Mouse (Mus musculus): ENCODE measurements around the gene Acaa1b. TPM values are rescaled to one million over a fixed set of nuclear protein-coding genes. Genes with fewer than 3 reads are reported as not detected.

Acaa1b gene
- polyA plus RNA-seq, 1 experiment: 0.92 TPM

DNA sequence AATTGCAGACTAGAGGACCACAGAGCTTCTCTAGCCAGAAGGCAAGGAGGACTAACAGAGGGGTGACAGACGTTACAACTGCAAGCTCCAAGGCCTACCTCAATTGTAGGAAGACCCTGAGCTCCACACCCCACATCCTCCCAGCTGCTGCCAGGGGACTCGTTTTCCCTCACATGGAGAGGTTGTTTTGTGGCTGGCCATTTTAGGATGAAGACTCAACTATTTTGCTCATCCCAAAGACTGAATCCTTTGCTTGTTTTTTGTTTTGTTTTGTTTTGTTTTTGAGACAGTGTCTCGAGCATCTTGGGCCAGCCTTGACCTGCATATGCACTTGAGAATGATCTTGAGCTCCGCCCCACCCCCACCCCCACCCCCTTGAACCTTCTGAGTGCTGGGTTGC lies 2.0 kb upstream of the Acaa1b start, which contains the start of gene Gm47289:
TSS of gene Gm47289 (plus strand) at position 301 of the 400 bp plus-strand sequence.
- no peak within 1 kb of the TSS for H3K4me3 ChIP-seq (ENCODE audit: extremely low read depth, insufficient read depth, insufficient read length)
- 52% methylated on average over 4 of the region's 4 CpGs for WGBS

DNA sequence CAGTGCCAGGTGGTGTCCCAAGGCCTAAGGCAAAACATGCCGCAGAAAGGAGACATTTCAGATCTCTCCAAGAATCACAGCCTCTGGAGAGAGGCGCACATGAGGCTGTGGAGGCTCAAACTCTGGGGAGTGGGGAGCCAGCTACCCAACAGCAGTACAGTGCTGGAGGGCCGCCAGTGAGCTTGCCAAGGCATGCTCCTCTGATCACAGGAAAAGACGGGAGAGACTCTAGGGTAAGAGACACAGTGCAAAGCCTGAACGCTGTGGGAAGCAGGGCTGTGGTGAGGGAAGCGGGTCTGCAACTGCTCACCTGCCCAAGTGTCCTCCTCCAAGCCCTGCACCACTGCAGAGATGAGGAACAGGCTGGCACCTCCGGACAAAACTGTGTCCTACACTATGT lies 1.1 kb downstream of the Acaa1b start:
- H3K36me3 ChIP-seq (ENCODE audit: control insufficient read depth, insufficient read depth, low read length): no peaks in the 10 kb centered on the region
- H3K4me1 ChIP-seq (ENCODE audit: control insufficient read depth, insufficient read depth, insufficient read length): peaks cover 2% of the 10 kb centered on the region; the same call in 1 of the 2 replicates
- no peak for DNase-seq (ENCODE audit: low read depth in 1 of 2, low spot score in 2 of 2)
- H3K4me3 ChIP-seq (ENCODE audit: extremely low read depth, insufficient read depth, insufficient read length): no peak overlapping the region
- 51% methylated on average over 7 of the region's 7 CpGs for WGBS
- H3K27ac ChIP-seq (ENCODE audit: insufficient read depth, low read length): no peak overlapping the region
- TF ChIP-seq POLR2A (IDR thresholded peaks at IDR 0.05; ENCODE audit: low read depth, low read length) (no peak), CTCF (IDR thresholded peaks at IDR 0.05; ENCODE audit: extremely low read depth, insufficient read depth, insufficient read length, insufficient replicate concordance) (no peak)
- peaks cover 7% of the 10 kb centered on the region for H3K27me3 ChIP-seq (ENCODE audit: control insufficient read depth, insufficient read depth, low read length)

More for the DNA sequence above, 2.0 kb upstream of the Acaa1b start, which contains the start of gene Gm47289:
- Histone ChIP-seq H3K27ac (ENCODE audit: insufficient read depth, low read length) (no peak within 1 kb of the TSS), H3K36me3 (ENCODE audit: control insufficient read depth, insufficient read depth, low read length) (no peaks in the 10 kb centered on the region), H3K4me1 (ENCODE audit: control insufficient read depth, insufficient read depth, insufficient read length) (peaks cover 2% of the 10 kb centered on the region; the same call in 1 of the 2 replicates), H3K27me3 (ENCODE audit: control insufficient read depth, insufficient read depth, low read length) (peaks cover 7% of the 10 kb centered on the region)
- DNase-seq (ENCODE audit: low read depth in 1 of 2, low spot score in 2 of 2): no peak
- TF ChIP-seq CTCF (IDR thresholded peaks at IDR 0.05; ENCODE audit: extremely low read depth, insufficient read depth, insufficient read length, insufficient replicate concordance): no peak
- TF ChIP-seq POLR2A (IDR thresholded peaks at IDR 0.05; ENCODE audit: low read depth, low read length): no peak

- Histone ChIP-seq H3K4me1 (ENCODE audit: control insufficient read depth, insufficient read depth, insufficient read length) (peaks cover 2% of the 10 kb centered on the region; the same call in 1 of the 2 replicates), H3K27ac (ENCODE audit: insufficient read depth, low read length) (no peak overlapping the region), H3K27me3 (ENCODE audit: control insufficient read depth, insufficient read depth, low read length) (peaks cover 7% of the 10 kb centered on the region), H3K36me3 (ENCODE audit: control insufficient read depth, insufficient read depth, low read length) (no peaks in the 10 kb centered on the region), H3K4me3 (ENCODE audit: extremely low read depth, insufficient read depth, insufficient read length) (no peak overlapping the region)
- no peak for DNase-seq (ENCODE audit: low read depth in 1 of 2, low spot score in 2 of 2)
- TF ChIP-seq CTCF (IDR thresholded peaks at IDR 0.05; ENCODE audit: extremely low read depth, insufficient read depth, insufficient read length, insufficient replicate concordance) (no peak), POLR2A (IDR thresholded peaks at IDR 0.05; ENCODE audit: low read depth, low read length) (no peak)
- WGBS: 87% methylated on average over 8 of the region's 8 CpGs
Measured at GRCm38 (mm10) chr9:119155416-119155815, 1.5 kb downstream of the Acaa1b start.

GRCm38 (mm10) chr9:119151751-119152150 lies 5.1 kb downstream of the Acaa1b start:
- no peak for DNase-seq (ENCODE audit: low read depth in 1 of 2, low spot score in 2 of 2)
- TF ChIP-seq POLR2A (IDR thresholded peaks at IDR 0.05; ENCODE audit: low read depth, low read length): no peak
- H3K4me3 ChIP-seq (ENCODE audit: extremely low read depth, insufficient read depth, insufficient read length): no peak overlapping the region
- WGBS: 84% methylated on average over 2 of the region's 2 CpGs
- no peak overlapping the region for H3K27ac ChIP-seq (ENCODE audit: insufficient read depth, low read length)
- peaks cover 2% of the 10 kb centered on the region; the same call in 1 of the 2 replicates for H3K27me3 ChIP-seq (ENCODE audit: control insufficient read depth, insufficient read depth, low read length)
- H3K36me3 ChIP-seq (ENCODE audit: control insufficient read depth, insufficient read depth, low read length): no peaks in the 10 kb centered on the region
- peaks cover 1% of the 10 kb centered on the region; the same call in 1 of the 2 replicates for H3K4me1 ChIP-seq (ENCODE audit: control insufficient read depth, insufficient read depth, insufficient read length)

DNA sequence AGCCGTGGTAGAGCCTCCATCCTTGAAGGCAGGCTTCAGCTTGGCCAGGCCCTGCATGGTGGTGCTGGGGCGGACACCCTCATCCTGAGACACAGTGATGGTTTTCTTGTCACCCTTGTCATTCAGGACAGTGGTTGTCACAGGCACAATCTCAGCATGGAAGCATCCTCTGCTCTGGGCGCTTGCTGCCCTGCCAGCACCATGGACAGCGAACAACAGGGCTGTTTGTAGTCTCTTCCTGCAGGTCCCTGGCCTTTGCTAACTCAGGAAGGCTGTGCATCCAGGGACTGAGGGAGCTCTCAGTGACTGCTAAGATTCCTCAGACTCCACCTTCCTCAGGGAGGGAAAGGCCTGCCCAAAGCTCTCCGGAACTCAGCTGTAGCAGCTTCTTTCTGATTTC lies 7.3 kb downstream of the Acaa1b start:
- no peak overlapping the region for H3K4me3 ChIP-seq (ENCODE audit: extremely low read depth, insufficient read depth, insufficient read length)
- H3K27ac ChIP-seq (ENCODE audit: insufficient read depth, low read length): no peak overlapping the region
- no peaks in the 10 kb centered on the region for H3K27me3 ChIP-seq (ENCODE audit: control insufficient read depth, insufficient read depth, low read length)
- H3K36me3 ChIP-seq (ENCODE audit: control insufficient read depth, insufficient read depth, low read length): no peaks in the 10 kb centered on the region
- WGBS: 37% methylated on average over 5 of the region's 5 CpGs
- no peaks in the 10 kb centered on the region for H3K4me1 ChIP-seq (ENCODE audit: control insufficient read depth, insufficient read depth, insufficient read length)
- TF ChIP-seq CTCF (IDR thresholded peaks at IDR 0.05; ENCODE audit: extremely low read depth, insufficient read depth, insufficient read length, insufficient replicate concordance): no peak
- TF ChIP-seq POLR2A (IDR thresholded peaks at IDR 0.05; ENCODE audit: low read depth, low read length): no peak
- no peak for DNase-seq (ENCODE audit: low read depth in 1 of 2, low spot score in 2 of 2)

- Histone ChIP-seq H3K4me1 (ENCODE audit: control insufficient read depth, insufficient read depth, insufficient read length) (no peaks in the 10 kb centered on the region), H3K36me3 (ENCODE audit: control insufficient read depth, insufficient read depth, low read length) (no peaks in the 10 kb centered on the region), H3K27me3 (ENCODE audit: control insufficient read depth, insufficient read depth, low read length) (no peaks in the 10 kb centered on the region), H3K4me3 (ENCODE audit: extremely low read depth, insufficient read depth, insufficient read length) (no peak overlapping the region), H3K27ac (ENCODE audit: insufficient read depth, low read length) (no peak overlapping the region)
- no peak for TF ChIP-seq CTCF (IDR thresholded peaks at IDR 0.05; ENCODE audit: extremely low read depth, insufficient read depth, insufficient read length, insufficient replicate concordance)
- no peak for TF ChIP-seq POLR2A (IDR thresholded peaks at IDR 0.05; ENCODE audit: low read depth, low read length)
- 42% methylated on average over 13 of the region's 13 CpGs for WGBS
- DNase-seq (ENCODE audit: low read depth in 1 of 2, low spot score in 2 of 2): no peak
Measured at GRCm38 (mm10) chr9:119146098-119146770, 10.7 kb downstream of the Acaa1b start.

GRCm38 (mm10) chr9:119145638-119146037 lies 11.3 kb downstream of the Acaa1b start:
- TF ChIP-seq CTCF (IDR thresholded peaks at IDR 0.05; ENCODE audit: extremely low read depth, insufficient read depth, insufficient read length, insufficient replicate concordance): no peak
- TF ChIP-seq POLR2A (IDR thresholded peaks at IDR 0.05; ENCODE audit: low read depth, low read length): no peak
- DNase-seq (ENCODE audit: low read depth in 1 of 2, low spot score in 2 of 2): no peak
- 73% methylated on average over 6 of the region's 6 CpGs for WGBS
- Histone ChIP-seq H3K36me3 (ENCODE audit: control insufficient read depth, insufficient read depth, low read length) (no peaks in the 10 kb centered on the region), H3K27ac (ENCODE audit: insufficient read depth, low read length) (no peak overlapping the region), H3K27me3 (ENCODE audit: control insufficient read depth, insufficient read depth, low read length) (no peaks in the 10 kb centered on the region), H3K4me1 (ENCODE audit: control insufficient read depth, insufficient read depth, insufficient read length) (no peaks in the 10 kb centered on the region), H3K4me3 (ENCODE audit: extremely low read depth, insufficient read depth, insufficient read length) (no peak overlapping the region)
